Mouse (Mus musculus) limb, embryonic 13.5 days (tissue): Measurements from ENCODE around the gene Fcer1g. TPM values are rescaled to one million over a fixed set of nuclear protein-coding genes. Genes with fewer than 3 reads are reported as not detected.

Experiments used
- ATAC-seq: fragments of 200-750 bp; cut with Nextera tagmentation; 2 replicates; pipeline ENCODE4 v1.8.0; 2017; ENCODE audit warnings: low read depth, moderate number of reproducible peaks, moderate TSS enrichment; ENCODE audit not compliant: low FRiP score
- H3K27ac ChIP-seq: fragments of 300-500 bp; sonication (generic); 2 replicates; pipeline ENCODE4 v1.5.1; 2015; ENCODE audit warnings: inconsistent platforms, mild to moderate bottlenecking, moderate library complexity
- H3K27me3 ChIP-seq: fragments of 300-500 bp; sonication (generic); 2 replicates; pipeline ENCODE4 v1.6.1; 2015; ENCODE audit warnings: mild to moderate bottlenecking, inconsistent platforms
- H3K36me3 ChIP-seq: fragments of 300-500 bp; sonication (generic); 2 replicates; pipeline ENCODE4 v1.6.1; 2015; ENCODE audit warnings: inconsistent platforms, mild to moderate bottlenecking, moderate library complexity
- H3K4me1 ChIP-seq: fragments of 300-500 bp; sonication (generic); 2 replicates; pipeline ENCODE4 v1.6.1; 2015; ENCODE audit warnings: inconsistent platforms
- H3K4me2 ChIP-seq: fragments of 300-500 bp; sonication (generic); replicated peaks from 2 replicates; pipeline ENCODE4 v1.6.1; 2015; ENCODE audit warnings: inconsistent platforms, mild to moderate bottlenecking, moderate library complexity
- H3K4me3 ChIP-seq: fragments of 300-500 bp; sonication (generic); 2 replicates; pipeline ENCODE4 v1.5.1; 2015; ENCODE audit warnings: moderate library complexity, mild to moderate bottlenecking, inconsistent platforms
- H3K9ac ChIP-seq: fragments of 300-500 bp; sonication (generic); 2 replicates; pipeline ENCODE4 v1.6.1; 2015; ENCODE audit warnings: mild to moderate bottlenecking, inconsistent platforms
- H3K9me3 ChIP-seq: fragments of 300-500 bp; sonication (generic); 2 replicates; pipeline ENCODE4 v1.6.1; 2016; ENCODE audit warnings: inconsistent platforms
- WGBS: fragments of 180-500 bp; shearing (Covaris S2); methylation state at CpG from one replicate; pipeline ENCODE4 v1.1.7; 2015; 5-methylcytosine and 5-hydroxymethylcytosine counted together
- polyA plus RNA-seq: library from polyadenylated mRNA; unstranded; fragments of >200 nt; fragmentation: Nextera tagmentation; extraction: Ambion mirVana; gene quantifications from 2 replicates; pipeline ENCODE4 v1.2.1, GENCODE M21; 2015

Gene Fcer1g
- polyA plus RNA-seq, 1 experiment from 2014 or later = 39.1 TPM

DNA sequence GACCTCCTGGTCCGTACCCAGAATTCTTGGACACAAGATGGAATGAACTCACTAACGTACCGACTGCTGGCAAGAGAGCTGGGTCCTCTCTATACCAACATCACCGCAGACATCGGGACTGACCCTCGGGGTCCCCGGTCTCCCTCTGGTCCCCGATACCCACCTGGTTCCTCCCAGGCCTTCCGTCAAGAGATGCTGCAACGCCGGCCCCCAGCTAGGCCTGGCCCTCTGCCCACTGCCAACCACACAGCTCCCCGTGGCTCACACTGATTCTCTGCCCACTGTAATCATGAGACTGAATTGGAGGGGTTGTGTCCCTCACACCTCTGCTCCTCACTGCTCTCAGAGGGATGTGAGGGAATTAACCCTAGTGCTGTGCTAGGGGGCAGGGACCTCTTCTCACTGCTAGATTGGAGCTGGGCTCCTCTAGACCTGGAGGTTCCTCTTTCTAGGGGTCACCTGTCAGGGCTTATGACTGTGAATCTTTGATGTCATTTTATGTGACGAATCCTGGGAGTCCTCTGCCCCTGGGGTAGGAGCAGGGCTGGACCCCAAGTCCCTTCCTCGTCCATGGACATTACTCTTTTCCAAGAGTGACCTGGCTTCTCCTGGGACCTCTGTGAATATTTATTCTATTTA lies 42.1 kb upstream of the Fcer1g start:
- H3K27me3 ChIP-seq = no peaks in the 10 kb centered on the region
- no peak overlapping the region for H3K4me3 ChIP-seq
- H3K4me1 ChIP-seq = peaks cover 22% of the 10 kb centered on the region
- H3K9ac ChIP-seq = no peak overlapping the region
- WGBS = 93% methylated on average over 14 of the region's 14 CpGs
- peaks cover 77% of the 10 kb centered on the region for H3K36me3 ChIP-seq
- H3K9me3 ChIP-seq = no peaks in the 10 kb centered on the region
- H3K4me2 ChIP-seq = no peak overlapping the region
- no peak overlapping the region for H3K27ac ChIP-seq
- no peak for ATAC-seq

DNA sequence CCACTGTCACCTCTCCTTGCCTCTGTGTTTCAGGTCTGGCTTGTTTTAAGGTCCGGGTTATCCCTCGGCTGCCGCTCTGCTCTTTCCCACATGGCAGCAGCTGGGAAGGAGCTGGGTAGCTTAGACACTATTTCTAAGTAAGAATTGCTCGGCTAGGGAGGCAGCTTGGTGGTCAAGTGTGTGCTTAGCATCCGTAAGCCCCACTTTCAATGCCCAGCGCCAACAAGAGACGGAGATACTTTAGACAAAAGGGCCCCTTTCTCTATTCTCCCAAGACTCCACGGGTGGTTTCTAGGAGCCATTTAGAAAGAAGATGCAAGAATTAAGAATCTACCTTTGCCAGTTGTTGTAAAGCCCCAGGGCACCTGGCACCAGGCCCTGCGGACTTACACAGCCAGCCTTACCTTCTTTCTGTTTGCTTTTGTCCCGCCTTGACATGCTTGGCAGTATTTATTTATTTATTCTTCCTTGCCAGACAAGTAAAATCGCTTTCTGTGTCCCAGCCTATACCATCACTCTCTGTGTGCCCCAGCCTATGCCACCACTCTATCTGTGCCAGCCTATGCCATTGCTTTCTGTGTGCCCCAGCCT lies 41.1 kb upstream of the Fcer1g start:
- H3K4me2 ChIP-seq = no peak overlapping the region
- ATAC-seq = no peak
- peaks cover 77% of the 10 kb centered on the region for H3K36me3 ChIP-seq
- 0 out of 2 replicates have a peak overlapping the region, but pooled peaks have one; percentile 9 for H3K9ac ChIP-seq
- WGBS = 91% methylated on average over 11 of the region's 11 CpGs
- H3K9me3 ChIP-seq = no peaks in the 10 kb centered on the region
- H3K4me3 ChIP-seq = no peak overlapping the region
- H3K27ac ChIP-seq = no peak overlapping the region
- H3K27me3 ChIP-seq = no peaks in the 10 kb centered on the region
- H3K4me1 ChIP-seq = peaks cover 27% of the 10 kb centered on the region

DNA sequence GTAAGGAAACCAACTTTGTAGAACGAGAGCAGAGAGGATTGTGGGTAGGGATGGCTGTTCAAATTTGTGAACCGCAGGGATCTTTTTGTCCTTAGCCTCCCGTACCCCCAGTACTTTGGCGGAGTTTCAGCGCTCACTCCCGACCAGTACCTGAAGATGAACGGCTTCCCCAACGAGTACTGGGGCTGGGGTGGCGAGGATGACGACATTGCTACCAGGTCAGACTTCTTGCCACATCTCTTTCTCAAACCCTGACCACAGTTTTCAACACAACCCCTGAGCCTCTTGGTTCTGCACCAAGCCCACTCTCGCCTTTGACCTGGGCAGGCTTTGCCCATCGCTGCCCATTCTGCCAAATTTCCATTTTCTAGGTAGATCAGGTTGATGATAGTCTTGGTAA lies 40.0 kb upstream of the Fcer1g start:
- no peaks in the 10 kb centered on the region for H3K9me3 ChIP-seq
- H3K27ac ChIP-seq = no peak overlapping the region
- ATAC-seq = no peak
- WGBS = 89% methylated on average over 12 of the region's 12 CpGs
- H3K4me2 ChIP-seq = no peak overlapping the region
- no peak overlapping the region for H3K4me3 ChIP-seq
- H3K4me1 ChIP-seq = peaks cover 22% of the 10 kb centered on the region
- no peak overlapping the region for H3K9ac ChIP-seq
- peaks cover 74% of the 10 kb centered on the region for H3K36me3 ChIP-seq
- no peaks in the 10 kb centered on the region for H3K27me3 ChIP-seq

DNA sequence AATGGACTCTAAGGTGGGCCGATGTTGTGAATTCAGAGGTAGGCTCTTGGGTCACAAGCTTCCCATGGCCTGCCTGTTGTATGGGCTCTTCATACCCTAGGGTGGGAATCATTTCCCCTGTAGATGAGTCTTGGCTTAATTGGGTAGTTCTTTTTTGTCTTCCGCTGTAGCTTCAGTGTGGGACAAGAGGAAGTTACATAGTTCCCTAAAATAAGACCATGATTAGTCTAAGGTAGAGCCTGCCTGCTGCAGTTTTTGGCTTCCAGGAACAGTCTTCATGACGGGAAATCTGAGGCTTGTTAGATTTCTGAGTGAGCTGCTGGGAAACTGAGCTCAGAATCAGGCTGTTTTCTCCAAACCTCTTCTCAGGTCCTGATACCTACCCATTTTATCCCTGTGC lies 37.9 kb upstream of the Fcer1g start:
- ATAC-seq = no peak
- 94% methylated on average over 3 of the region's 3 CpGs for WGBS
- Histone ChIP-seq H3K4me3 (0 out of 2 replicates have a peak overlapping the region, but pooled peaks have one; percentile 65), H3K36me3 (peaks cover 54% of the 10 kb centered on the region), H3K4me1 (peaks cover 22% of the 10 kb centered on the region), H3K27ac (no peak overlapping the region), H3K4me2 (peak overlapping the region; percentile 96), H3K27me3 (no peaks in the 10 kb centered on the region), H3K9ac (no peak overlapping the region), H3K9me3 (no peaks in the 10 kb centered on the region)

- Histone ChIP-seq H3K4me2 (peak overlapping the region; percentile 96), H3K9ac (no peak overlapping the region), H3K4me3 (peak overlapping the region; percentile 65; the same call in 1 of the 2 replicates), H3K9me3 (no peaks in the 10 kb centered on the region), H3K27me3 (no peaks in the 10 kb centered on the region), H3K36me3 (peaks cover 49% of the 10 kb centered on the region), H3K4me1 (peaks cover 22% of the 10 kb centered on the region), H3K27ac (no peak overlapping the region)
- WGBS = 72% methylated on average over 10 of the region's 10 CpGs
- no peak for ATAC-seq
Observed at GRCm38 (mm10) chr1:171271622-171272021, 37.5 kb upstream of the Fcer1g start.

DNA sequence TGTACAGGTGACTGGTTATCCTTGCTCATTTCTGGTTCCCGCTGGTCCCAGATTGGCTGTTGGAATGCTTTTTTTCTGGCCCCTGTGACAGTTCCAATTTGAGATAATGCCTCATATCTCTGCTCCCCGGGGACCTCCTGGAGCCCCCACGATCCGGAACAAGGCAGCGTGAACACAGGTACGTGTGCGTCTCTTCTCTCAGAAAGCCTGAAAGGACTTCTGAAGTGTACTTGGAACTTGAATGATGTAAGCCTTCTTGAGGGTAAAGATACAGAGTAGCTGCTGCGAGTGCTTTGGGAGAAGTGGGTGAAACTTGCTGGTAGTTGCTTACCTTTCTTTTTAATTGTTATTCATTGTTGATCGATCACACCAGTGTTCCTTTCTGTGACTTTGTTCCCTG lies 37.0 kb upstream of the Fcer1g start:
- no peak for ATAC-seq
- 44% methylated on average over 9 of the region's 9 CpGs for WGBS
- H3K4me3 ChIP-seq = peak overlapping the region; percentile 65
- peak overlapping the region; percentile 96 for H3K4me2 ChIP-seq
- H3K27me3 ChIP-seq = no peaks in the 10 kb centered on the region
- peak overlapping the region; percentile 75 for H3K9ac ChIP-seq
- H3K4me1 ChIP-seq = peaks cover 22% of the 10 kb centered on the region
- peaks cover 45% of the 10 kb centered on the region for H3K36me3 ChIP-seq
- no peak overlapping the region for H3K27ac ChIP-seq
- H3K9me3 ChIP-seq = no peaks in the 10 kb centered on the region

DNA sequence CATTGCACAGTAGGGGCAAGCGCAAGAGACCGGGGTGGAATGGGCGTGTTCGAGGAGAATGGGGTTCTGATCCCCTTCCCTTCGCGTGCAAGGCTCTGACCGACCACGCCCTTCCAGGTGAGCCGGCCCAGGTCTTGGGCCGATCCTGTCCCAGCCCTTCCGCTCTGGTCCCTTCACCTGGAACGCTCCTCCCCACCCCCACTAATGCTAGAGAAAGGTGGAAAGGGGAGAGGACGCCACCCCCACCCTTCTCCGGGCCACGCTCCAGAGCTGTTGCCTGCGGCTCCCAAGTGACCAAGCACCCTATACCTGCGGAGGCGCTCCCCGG lies 36.4 kb upstream of the Fcer1g start:
- Histone ChIP-seq H3K36me3 (peaks cover 38% of the 10 kb centered on the region), H3K9ac (peak overlapping the region; percentile 75), H3K4me3 (peak overlapping the region; percentile 65), H3K4me1 (peaks cover 22% of the 10 kb centered on the region), H3K9me3 (no peaks in the 10 kb centered on the region), H3K27me3 (no peaks in the 10 kb centered on the region), H3K27ac (0 out of 2 replicates have a peak overlapping the region, but pooled peaks have one; percentile 10), H3K4me2 (peak overlapping the region; percentile 96)
- under 1% methylated on average over 19 of the region's 19 CpGs for WGBS
- ATAC-seq = peak; percentile 75

GRCm38 (mm10) chr1:171269848-171270572 lies 35.8 kb upstream of the Fcer1g start, which contains the start of gene B4galt3:
Gene B4galt3 (plus strand): TSS chr1:171270328.
- peak; percentile 95 for ATAC-seq
- Histone ChIP-seq H3K9me3 (no peaks in the 10 kb centered on the region), H3K27me3 (no peaks in the 10 kb centered on the region), H3K27ac (peak within 1 kb of the TSS; percentile 45; the same call in 1 of the 2 replicates), H3K36me3 (peaks cover 33% of the 10 kb centered on the region), H3K4me2 (peak within 1 kb of the TSS; percentile 96), H3K9ac (peak within 1 kb of the TSS; percentile 75), H3K4me1 (peaks cover 22% of the 10 kb centered on the region), H3K4me3 (peak within 1 kb of the TSS; percentile 65)
- whole genome bisulfite sequencing = 3% methylated on average over 36 of the region's 36 CpGs

- H3K4me1 ChIP-seq = peaks cover 30% of the 10 kb centered on the region
- H3K27me3 ChIP-seq = no peaks in the 10 kb centered on the region
- no peak overlapping the region for H3K4me2 ChIP-seq
- no peak overlapping the region for H3K4me3 ChIP-seq
- peaks cover 16% of the 10 kb centered on the region for H3K36me3 ChIP-seq
- ATAC-seq = no peak
- no peaks in the 10 kb centered on the region for H3K9me3 ChIP-seq
- H3K9ac ChIP-seq = no peak overlapping the region
- 61% methylated on average over 1 of the region's 1 CpGs for WGBS
- H3K27ac ChIP-seq = no peak overlapping the region
Observed at GRCm38 (mm10) chr1:171268341-171268740, 34.2 kb upstream of the Fcer1g start.

DNA sequence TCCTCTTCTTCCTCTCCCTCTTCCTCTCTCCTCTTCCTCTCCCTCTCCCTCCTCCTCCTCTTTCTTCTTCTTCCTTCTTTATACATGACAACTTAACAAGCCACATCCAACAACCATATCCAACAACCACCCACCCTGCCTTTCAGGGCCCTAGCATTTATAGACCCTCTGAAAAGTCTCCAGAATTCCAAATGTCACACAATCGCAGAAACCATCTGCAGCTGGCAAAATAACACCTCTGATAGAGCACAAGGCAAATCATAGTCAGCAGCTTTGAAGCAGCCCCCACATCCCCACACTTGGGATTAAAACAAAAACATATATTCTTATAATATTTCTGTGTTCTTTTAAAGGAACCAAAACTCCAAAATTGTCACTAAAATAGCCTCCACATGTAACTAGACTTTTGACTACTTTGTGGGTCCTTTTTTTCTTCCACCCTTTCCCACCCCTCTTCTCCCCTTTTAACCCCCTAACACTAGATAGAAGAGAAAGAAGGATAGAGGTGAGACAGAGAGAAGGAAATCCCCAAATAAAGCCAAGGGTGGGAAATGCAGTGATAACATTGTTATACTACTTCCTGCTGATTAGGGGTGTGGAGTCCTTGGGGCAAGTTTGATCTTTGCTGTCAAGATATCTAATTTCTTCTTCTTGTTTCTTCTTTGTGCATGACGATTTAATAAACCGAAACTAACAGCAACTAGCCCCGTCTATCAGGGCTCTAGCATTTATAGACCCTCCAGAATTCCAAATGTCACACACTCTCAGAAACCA lies 32.0 kb upstream of the Fcer1g start:
- H3K27ac ChIP-seq = no peak overlapping the region
- no peak overlapping the region for H3K9ac ChIP-seq
- no peak overlapping the region for H3K4me2 ChIP-seq
- no peaks in the 10 kb centered on the region for H3K36me3 ChIP-seq
- H3K4me3 ChIP-seq = no peak overlapping the region
- no peak for ATAC-seq
- peaks cover 31% of the 10 kb centered on the region for H3K4me1 ChIP-seq
- WGBS = 65% methylated on average over 4 of the region's 4 CpGs
- no peaks in the 10 kb centered on the region for H3K9me3 ChIP-seq
- H3K27me3 ChIP-seq = no peaks in the 10 kb centered on the region

DNA sequence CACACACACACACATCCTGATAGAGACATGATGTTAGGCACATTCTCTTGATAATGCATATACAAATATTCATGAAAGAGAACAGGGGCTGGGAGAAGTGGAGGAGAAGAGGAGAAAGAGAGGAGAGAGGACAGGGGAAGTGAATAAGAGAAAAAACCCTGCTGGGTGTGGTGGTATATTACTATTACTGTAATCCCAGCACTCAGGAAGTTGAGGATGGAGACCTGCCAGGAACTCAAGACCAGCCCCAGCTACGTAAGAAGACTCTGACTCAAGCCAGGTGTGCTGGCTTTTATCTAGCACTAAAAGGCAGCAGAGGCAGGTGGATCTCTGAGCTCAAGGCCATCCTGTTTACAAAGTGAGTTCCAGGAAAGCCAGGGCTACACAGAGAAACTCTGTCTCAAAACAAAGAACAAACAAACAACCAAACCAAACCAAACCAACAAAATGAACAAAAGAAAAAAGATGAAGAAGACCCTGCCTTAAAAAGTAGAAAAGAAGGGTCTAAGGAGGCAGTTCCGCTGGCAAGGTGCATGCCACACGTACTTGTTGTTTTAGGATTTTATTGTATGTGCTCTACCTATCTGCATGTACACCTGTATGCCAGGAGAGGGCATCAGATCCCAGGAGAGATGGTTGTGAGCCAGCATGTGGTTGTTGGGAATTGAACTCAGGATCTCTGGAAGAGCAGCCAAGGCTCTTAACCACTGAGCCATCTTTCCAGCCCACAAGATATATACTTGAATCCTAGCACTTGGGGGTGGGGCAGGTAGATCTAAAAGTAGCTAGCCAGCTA lies 29.7 kb upstream of the Fcer1g start:
- 75% methylated on average over 3 of the region's 3 CpGs for WGBS
- Histone ChIP-seq H3K36me3 (peaks cover 10% of the 10 kb centered on the region), H3K27ac (peak overlapping the region; percentile 69), H3K4me2 (peak overlapping the region; percentile 58), H3K9ac (no peak overlapping the region), H3K4me1 (peaks cover 21% of the 10 kb centered on the region), H3K27me3 (no peaks in the 10 kb centered on the region), H3K4me3 (no peak overlapping the region), H3K9me3 (no peaks in the 10 kb centered on the region)
- no peak for ATAC-seq
